Mouse (Mus musculus): ENCODE data around the gene Chchd6.

DNA sequence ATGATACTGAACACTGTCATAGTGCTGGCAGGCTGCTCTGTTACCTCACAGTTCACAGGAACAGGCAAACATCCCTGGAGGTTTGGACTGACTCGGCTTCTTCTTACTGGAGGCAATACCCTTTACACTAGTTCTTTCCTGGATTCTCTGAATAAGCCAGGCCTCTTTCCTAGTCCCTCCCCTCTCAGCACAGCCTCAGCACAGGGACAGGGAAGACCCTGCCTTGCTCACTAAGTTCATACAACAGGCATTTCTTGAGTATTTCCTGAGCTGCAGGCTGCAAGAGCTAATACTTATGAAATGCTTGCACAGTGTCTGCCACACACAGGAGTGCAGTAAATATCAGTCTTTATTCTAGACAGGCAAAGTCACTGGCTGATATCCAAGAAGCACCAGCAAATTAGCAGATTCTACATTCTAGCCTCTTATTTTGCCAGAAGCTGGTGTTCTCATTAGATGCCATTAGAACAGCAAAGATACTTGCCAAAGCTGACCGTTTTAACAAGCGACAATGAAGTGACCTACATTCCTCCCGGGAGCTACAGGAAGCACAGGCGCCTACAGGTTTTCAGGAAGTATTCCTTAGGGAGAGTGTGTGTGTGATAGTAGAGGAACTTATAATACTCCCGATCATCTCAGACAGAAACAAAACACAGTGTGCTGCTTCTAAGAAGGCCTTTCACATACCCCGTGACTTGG, 142.3 kb downstream of the Chchd6 start:
- TF ChIP-seq CTCF (IDR thresholded peaks at IDR 0.05; ENCODE audit: low read depth, low read length) (no peak), GATA2 (IDR thresholded peaks at IDR 0.05; ENCODE audit: borderline replicate concordance, low read depth, low read length) (no peak), POLR2AphosphoS5 (IDR thresholded peaks at IDR 0.05; ENCODE audit: insufficient replicate concordance, low read depth, low read length) (no peak), TAL1 (conservative IDR thresholded peaks at IDR 0.05; ENCODE audit: low read depth, low read length) (no peak), GATA1 (IDR thresholded peaks at IDR 0.05; ENCODE audit: borderline replicate concordance, low read length) (no peak)

Data from G1E (cell line).